Mouse (Mus musculus) layer of hippocampus, postnatal 36 days (tissue): Measurements from ENCODE around the gene Gm17334. TPM values are rescaled to one million over a fixed set of nuclear protein-coding genes. Genes with fewer than 3 reads are reported as not detected.

Source experiments
- DNase-seq, 2 experiments: peaks; one replicate each; pipeline ENCODE4 v3.0.0; 2022
- microRNA-seq, 2 experiments: library from miRNA; unstranded; fragments of <30 nt; microRNA quantifications; one replicate each; pipeline ENCODE4 v1.2.0; 2021
- total RNA-seq, 2 experiments: library from RNA; stranded (reverse); gene quantifications; 2 replicates each; pipeline ENCODE4 v1.2.3; 2021

Gene Gm17334
- total RNA-seq, 2 experiments from 2014 or later = 1.0 TPM

- DNase-seq = peak in 1 of 2 experiments; percentile 41
Observed at GRCm38 (mm10) chr11:53737573-53737946, 35.4 kb downstream of the Gm17334 start.

- peak; percentile 41 to 43 for DNase-seq
Observed at GRCm38 (mm10) chr11:53736771-53737572, 36.0 kb downstream of the Gm17334 start.

- DNase-seq = peak; percentile 49 to 50
Observed at GRCm38 (mm10) chr11:53735682-53736245, 37.2 kb downstream of the Gm17334 start.

- DNase-seq = no peak
Observed at GRCm38 (mm10) chr11:53734970-53735681, 37.9 kb downstream of the Gm17334 start.

- DNase-seq = no peak
Observed at GRCm38 (mm10) chr11:53734431-53734830, 38.6 kb downstream of the Gm17334 start.

GRCm38 (mm10) chr11:53733824-53734223, 39.2 kb downstream of the Gm17334 start:
- DNase-seq = no peak

- DNase-seq = no peak
Observed at GRCm38 (mm10) chr11:53732244-53732643, 40.7 kb downstream of the Gm17334 start.

- DNase-seq = no peak
Observed at GRCm38 (mm10) chr11:53731457-53731856, 41.5 kb downstream of the Gm17334 start.

Small RNA genes within 50 kb of the gene (microRNA-seq; reads per million reads assigned to microRNA genes)
- gene Mir7671 = 0 to 0.30 reads per million in 2 experiments

Other genes starting within 250 kb of the Gm17334 start
- 100 to 1,000 TPM; 131 to 139 TPM for gene Kif3a, start 205.8 kb downstream of the Gm17334 start, total RNA-seq
- not detected for gene Il4, start 154.5 kb downstream of the Gm17334 start, total RNA-seq
- not detected for gene Il13, start 138.5 kb downstream of the Gm17334 start, total RNA-seq
- 10 to 100 TPM; 11.0 to 11.4 TPM for gene Rad50, start 65.9 kb downstream of the Gm17334 start, total RNA-seq
- not detected for gene Il5, start 52.4 kb downstream of the Gm17334 start, total RNA-seq
- gene Irf1, start 3.2 kb downstream of the Gm17334 start, total RNA-seq = 1 to 10 TPM; 7.4 to 7.5 TPM
- gene Gm12216, start 86.1 kb upstream of the Gm17334 start, total RNA-seq = 1 to 10 TPM; 8.0 to 9.5 TPM
- gene Slc22a5, start 118.5 kb upstream of the Gm17334 start, total RNA-seq = 1 to 10 TPM; 9.2 to 9.3 TPM
- 1 to 10 TPM; 1.5 to 1.9 TPM for gene Slc22a21, start 207.1 kb upstream of the Gm17334 start, total RNA-seq